Mouse (Mus musculus) forebrain, postnatal 0 days (tissue): ENCODE results near the gene Adamts18. TPM values are rescaled to one million over a fixed set of nuclear protein-coding genes. Genes with fewer than 3 reads are reported as not detected.

Source experiments
- ATAC-seq: fragments of 200-750 bp; cut with Nextera tagmentation; 2 replicates; pipeline ENCODE4 v1.8.0; 2017; ENCODE audit warnings: mild to moderate bottlenecking, moderate library complexity
- DNase-seq: peaks from one replicate; pipeline ENCODE4 v3.0.0-alpha.2; 2015
- H3K27ac ChIP-seq: fragments of 300-500 bp; sonication (generic); 2 replicates; pipeline ENCODE4 v1.5.1; 2014; ENCODE audit warnings: low read depth, mild to moderate bottlenecking, antibody characterized with exemption, low read length, moderate library complexity, mixed read lengths
- H3K27me3 ChIP-seq: fragments of 300-500 bp; sonication (generic); 2 replicates; pipeline ENCODE4 v1.6.1; 2014; ENCODE audit warnings: mild to moderate bottlenecking, low read length, mixed read lengths; ENCODE audit not compliant: insufficient read depth
- H3K36me3 ChIP-seq: fragments of 300-500 bp; sonication (generic); 2 replicates; pipeline ENCODE4 v1.6.1; 2014; ENCODE audit warnings: mild to moderate bottlenecking, moderate library complexity; ENCODE audit not compliant: insufficient read depth
- H3K4me1 ChIP-seq: fragments of 300-500 bp; sonication (generic); 2 replicates; pipeline ENCODE4 v1.6.1; 2014; ENCODE audit warnings: antibody characterized with exemption; ENCODE audit not compliant: insufficient read depth
- H3K4me2 ChIP-seq: fragments of 300-500 bp; sonication (generic); 2 replicates; pipeline ENCODE4 v1.6.1; 2014; ENCODE audit warnings: low read depth, mild to moderate bottlenecking, moderate library complexity
- H3K4me3 ChIP-seq: fragments of 300-500 bp; sonication (generic); 2 replicates; pipeline ENCODE4 v1.5.1; 2014; ENCODE audit warnings: low read depth, low read length, mixed read lengths
- H3K9ac ChIP-seq: fragments of 300-500 bp; sonication (generic); 2 replicates; pipeline ENCODE4 v1.6.1; 2014; ENCODE audit warnings: mild to moderate bottlenecking
- H3K9me3 ChIP-seq: fragments of 300-500 bp; sonication (generic); 2 replicates; pipeline ENCODE4 v1.6.1; 2016; ENCODE audit warnings: low read length
- CTCF ChIP-seq: sonication (generic); IDR thresholded peaks from 2 replicates; pipeline ENCODE4 v1.5.1; 2016; ENCODE audit warnings: antibody characterized with exemption, control low read depth, low read depth
- whole genome bisulfite sequencing: fragments of 180-500 bp; shearing (Covaris S2); extraction: QIAGEN DNeasy Blood & Tissue Kit; methylation state at CpG from one replicate; pipeline ENCODE4 v1.1.7; 2014; 5-methylcytosine and 5-hydroxymethylcytosine counted together
- polyA plus RNA-seq: library from polyadenylated mRNA; unstranded; fragments of >200 nt; fragmentation: Nextera tagmentation; extraction: Ambion mirVana; gene quantifications from 2 replicates; pipeline ENCODE4 v1.2.1, GENCODE M21; 2015
- total RNA-seq: library from RNA; depleted of rRNA; stranded (reverse); fragments of >200 nt; gene quantifications from 2 replicates; pipeline ENCODE4 v1.2.3, GENCODE M21; 2014; rRNA removed

Gene Adamts18
- total RNA-seq: 8.9 and 9.2 TPM in 2 replicates
- polyA plus RNA-seq: 3.6 and 4.7 TPM in 2 replicates

DNA sequence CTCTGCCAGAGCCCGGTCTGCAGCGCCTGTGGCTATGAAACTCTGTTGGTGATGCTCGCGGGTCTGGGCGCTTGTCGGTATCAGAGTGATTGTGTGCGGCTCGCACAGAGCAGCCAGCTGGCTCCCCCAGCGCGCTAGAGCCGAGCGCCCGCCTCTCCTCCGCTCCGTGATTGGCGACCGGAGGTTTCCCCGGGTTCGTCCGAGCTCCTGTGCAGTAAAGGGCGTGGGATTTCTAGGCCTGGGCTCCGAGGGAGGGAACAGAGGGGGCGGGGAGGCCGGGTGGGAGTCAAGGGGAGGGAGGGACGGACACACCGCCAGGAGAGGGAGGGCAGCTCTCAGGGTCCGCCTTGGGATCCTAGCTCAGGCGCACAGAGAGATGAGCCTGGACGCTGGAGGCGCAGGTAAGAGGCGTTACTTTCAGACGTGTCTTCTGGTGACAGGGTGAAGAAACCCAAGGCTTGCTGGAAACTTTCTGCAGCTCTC is at the start of gene Adamts18:
Gene Adamts18, minus strand, starts transcription at position 86 of the 483 bp plus-strand sequence.
- TF ChIP-seq CTCF: no peak
- ATAC-seq (peak; percentile 87), DNase-seq (peak; percentile 78)
- Histone ChIP-seq H3K9ac (peak within 1 kb of the TSS; percentile 80), H3K9me3 (0 out of 2 replicates have a peak, but pooled peaks cover 3% of the 10 kb centered on the region), H3K4me1 (no peaks in the 10 kb centered on the region), H3K4me2 (peak within 1 kb of the TSS; percentile 99), H3K27me3 (no peaks in the 10 kb centered on the region), H3K36me3 (no peaks in the 10 kb centered on the region), H3K27ac (peak within 1 kb of the TSS; percentile 86), H3K4me3 (peak within 1 kb of the TSS; percentile 71)
- 6% methylated on average over 32 of the region's 32 CpGs for WGBS

GRCm38 (mm10) chr8:113896446-113896845 is 47.9 kb upstream of the Adamts18 start:
- no peaks in the 10 kb centered on the region for H3K4me1 ChIP-seq
- no peak overlapping the region for H3K9ac ChIP-seq
- no peaks in the 10 kb centered on the region for H3K36me3 ChIP-seq
- no peaks in the 10 kb centered on the region for H3K9me3 ChIP-seq
- H3K27me3 ChIP-seq: no peaks in the 10 kb centered on the region
- 76% methylated on average over 1 of the region's 1 CpGs for WGBS
- no peak overlapping the region for H3K4me3 ChIP-seq
- ATAC-seq (no peak), DNase-seq (no peak)
- TF ChIP-seq CTCF: no peak
- no peak overlapping the region for H3K4me2 ChIP-seq
- no peak overlapping the region for H3K27ac ChIP-seq

- no peak for DNase-seq
- H3K9ac ChIP-seq: no peak overlapping the region
- no peak for ATAC-seq
- H3K9me3 ChIP-seq: no peaks in the 10 kb centered on the region
- 41% methylated on average over 3 of the region's 3 CpGs for WGBS
- no peak for TF ChIP-seq CTCF
- H3K27me3 ChIP-seq: no peaks in the 10 kb centered on the region
- no peak overlapping the region for H3K4me2 ChIP-seq
- H3K4me1 ChIP-seq: no peaks in the 10 kb centered on the region
- no peak overlapping the region for H3K27ac ChIP-seq
- no peaks in the 10 kb centered on the region for H3K36me3 ChIP-seq
- no peak overlapping the region for H3K4me3 ChIP-seq
Observed at GRCm38 (mm10) chr8:113891376-113891775, 42.8 kb upstream of the Adamts18 start.

GRCm38 (mm10) chr8:113886509-113886908 is 38.0 kb upstream of the Adamts18 start:
- no peak for TF ChIP-seq CTCF
- H3K9ac ChIP-seq: no peak overlapping the region
- WGBS: 78% methylated on average over 3 of the region's 3 CpGs
- no peak overlapping the region for H3K27ac ChIP-seq
- ATAC-seq: no peak
- H3K4me3 ChIP-seq: no peak overlapping the region
- H3K27me3 ChIP-seq: no peaks in the 10 kb centered on the region
- H3K9me3 ChIP-seq: no peaks in the 10 kb centered on the region
- no peaks in the 10 kb centered on the region for H3K36me3 ChIP-seq
- H3K4me1 ChIP-seq: no peaks in the 10 kb centered on the region
- DNase-seq: no peak
- H3K4me2 ChIP-seq: no peak overlapping the region

- no peaks in the 10 kb centered on the region for H3K27me3 ChIP-seq
- no peaks in the 10 kb centered on the region for H3K36me3 ChIP-seq
- no peak overlapping the region for H3K4me3 ChIP-seq
- H3K4me2 ChIP-seq: no peak overlapping the region
- DNase-seq (no peak), ATAC-seq (no peak)
- H3K9me3 ChIP-seq: no peaks in the 10 kb centered on the region
- TF ChIP-seq CTCF: no peak
- no peaks in the 10 kb centered on the region for H3K4me1 ChIP-seq
- H3K9ac ChIP-seq: no peak overlapping the region
- no peak overlapping the region for H3K27ac ChIP-seq
- WGBS: 62% methylated on average over 2 of the region's 2 CpGs
Observed at GRCm38 (mm10) chr8:113885101-113885500, 36.6 kb upstream of the Adamts18 start.

DNA sequence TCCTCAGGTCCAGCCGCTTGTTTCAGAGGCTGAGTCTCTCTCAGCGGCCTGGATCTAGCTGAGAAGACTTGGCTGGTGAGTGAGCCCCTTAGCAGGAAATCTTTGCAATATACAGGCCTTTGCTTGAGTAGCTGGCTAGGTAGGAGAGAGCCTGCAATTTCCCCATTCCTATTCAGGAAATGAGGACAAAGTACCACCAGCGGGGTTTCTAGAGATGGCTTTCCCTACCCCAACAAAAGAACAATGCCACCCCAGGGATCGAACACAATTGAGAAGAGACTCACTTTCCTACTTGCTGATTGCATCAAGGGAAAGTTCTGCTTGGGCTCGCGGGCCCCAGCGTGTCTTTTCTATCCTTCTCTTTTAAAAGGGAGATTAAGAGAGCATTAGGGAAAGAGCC is 35.5 kb upstream of the Adamts18 start:
- Histone ChIP-seq H3K4me2 (no peak overlapping the region), H3K9ac (no peak overlapping the region), H3K27ac (no peak overlapping the region), H3K4me3 (no peak overlapping the region), H3K27me3 (no peaks in the 10 kb centered on the region), H3K4me1 (no peaks in the 10 kb centered on the region), H3K9me3 (no peaks in the 10 kb centered on the region), H3K36me3 (no peaks in the 10 kb centered on the region)
- no peak for DNase-seq
- 14% methylated on average over 7 of the region's 7 CpGs for WGBS
- TF ChIP-seq CTCF: no peak
- no peak for ATAC-seq

DNA sequence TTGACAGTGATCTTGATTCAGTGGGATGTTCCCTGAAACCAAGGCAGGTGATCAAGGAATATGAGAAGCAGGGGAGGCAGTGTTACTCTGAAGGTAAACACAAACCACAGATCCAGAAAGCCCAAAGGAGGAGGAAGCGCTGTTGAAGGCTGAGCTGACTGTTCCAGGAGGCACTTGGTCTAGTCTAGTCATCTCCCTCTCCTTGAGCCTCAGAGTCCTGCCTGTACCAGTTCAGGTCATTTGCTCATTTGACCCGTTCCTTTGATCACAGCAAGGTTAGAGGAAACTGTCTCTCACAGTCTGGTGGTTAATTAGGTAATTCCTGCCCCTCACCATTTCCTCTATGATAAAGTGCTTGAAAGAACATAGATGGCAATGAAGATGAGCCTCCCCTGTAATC is 34.0 kb upstream of the Adamts18 start:
- ATAC-seq (no peak), DNase-seq (no peak)
- H3K27me3 ChIP-seq: no peaks in the 10 kb centered on the region
- no peak overlapping the region for H3K27ac ChIP-seq
- H3K36me3 ChIP-seq: no peaks in the 10 kb centered on the region
- no peak for TF ChIP-seq CTCF
- no peaks in the 10 kb centered on the region for H3K9me3 ChIP-seq
- H3K4me2 ChIP-seq: no peak overlapping the region
- no peaks in the 10 kb centered on the region for H3K4me1 ChIP-seq
- H3K9ac ChIP-seq: no peak overlapping the region
- WGBS: 86% methylated on average over 2 of the region's 2 CpGs
- no peak overlapping the region for H3K4me3 ChIP-seq
